Mouse (Mus musculus) myocyte (in vitro differentiated cells): Measurements from ENCODE around the gene Pzp.

ENCODE experiments used
- MYOD1 ChIP-seq, 3 experiments: IDR thresholded peaks; one replicate each; pipeline ENCODE4 v1.6.1; 2011; ENCODE audit warnings: control low read depth in 2 of 3, low read depth in 2 of 3, mild to moderate bottlenecking in 2 of 3, moderate library complexity in 1 of 3; ENCODE audit not compliant: insufficient read length in 2 of 3, control insufficient read depth in 1 of 3
- POLR2A ChIP-seq: IDR thresholded peaks from one replicate; pipeline ENCODE4 v1.6.1; 2011; ENCODE audit warnings: low read depth, mild to moderate bottlenecking, control low read depth, moderate library complexity; ENCODE audit not compliant: insufficient read length

DNA sequence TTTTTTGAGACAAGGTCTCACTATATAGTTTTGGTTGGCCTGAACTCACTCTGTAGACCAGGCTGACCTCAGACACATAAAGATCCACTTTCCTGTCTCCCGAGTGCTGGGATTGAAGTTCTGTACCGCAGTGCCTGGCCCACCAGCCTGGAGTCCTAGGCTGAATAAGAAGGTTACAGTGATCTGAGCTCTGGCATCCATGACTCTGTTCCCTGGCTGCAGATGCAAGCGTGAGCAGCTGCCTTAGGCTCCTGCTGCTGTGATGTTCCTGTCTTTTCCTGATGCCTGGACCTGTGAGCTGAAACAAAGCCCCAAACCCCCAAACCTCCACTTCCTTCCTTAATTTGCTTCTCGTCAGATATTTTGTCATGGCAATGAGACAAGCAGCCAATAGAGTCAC is 61.5 kb downstream of the Pzp start:
- TF ChIP-seq POLR2A: no peak
- no peak for TF ChIP-seq MYOD1 (IDR thresholded peaks at IDR 0.05; ENCODE audit: control insufficient read depth in 1 of 3, insufficient read length in 2 of 3, low read depth in 2 of 3)
